ENCODE assay signal across 8 mouse cellular contexts in the genomic region with DNA sequence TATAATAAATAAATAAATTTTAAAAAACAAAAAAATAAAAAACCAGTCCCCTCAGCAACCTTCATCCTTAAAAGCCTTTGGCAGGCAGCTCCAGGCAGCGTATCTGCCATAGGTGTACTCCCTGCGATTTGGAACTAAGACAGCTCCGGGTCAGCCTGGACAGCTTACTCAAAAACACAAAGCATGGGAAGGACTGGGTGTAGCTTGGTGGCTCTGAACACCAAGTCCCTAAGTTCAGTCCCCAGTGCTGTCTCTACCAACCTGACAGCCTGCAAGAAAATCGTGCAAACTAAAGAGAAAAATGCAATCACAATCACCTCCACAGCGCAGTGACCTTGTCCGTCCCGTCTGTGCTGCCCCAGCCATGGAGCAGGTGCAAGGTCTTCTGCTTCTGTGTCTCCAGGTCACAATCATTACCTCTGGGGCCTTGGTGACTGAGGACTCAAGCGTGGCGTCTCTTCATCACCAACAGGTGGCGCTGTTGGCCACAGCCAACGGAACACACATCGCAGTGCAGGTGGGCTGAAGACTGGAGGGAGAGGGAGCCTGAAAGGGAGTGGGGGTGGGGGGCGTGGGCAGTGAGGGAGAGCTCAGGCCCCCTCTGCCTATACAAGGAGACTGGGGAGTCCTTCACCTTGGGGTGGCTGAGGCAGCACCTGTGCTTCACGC. TPM values are rescaled to one million over a fixed set of nuclear protein-coding genes. Genes with fewer than 3 reads are reported as not detected.
DNase-seq lines count a peak whose midpoint lies in the region; ATAC-seq and TF ChIP-seq lines count a peak whose summit lies in the region.

No protein-coding gene starts in this region.

- no peaks in the 10 kb centered on the region for H3K27me3 ChIP-seq in heart, postnatal 0 days (ENCODE audit: control insufficient read depth, insufficient read depth, low read length)
- H3K27me3 ChIP-seq in embryonic facial prominence, embryonic 14.5 days (replicated peaks; ENCODE audit: control insufficient read depth, insufficient read depth, low read length) = no peaks in the 10 kb centered on the region

- H3K36me3 ChIP-seq in heart, postnatal 0 days (replicated peaks; ENCODE audit: control insufficient read depth, insufficient read depth, low read length) = peaks cover 39% of the 10 kb centered on the region
- H3K36me3 ChIP-seq in embryonic facial prominence, embryonic 14.5 days (ENCODE audit: control insufficient read depth, insufficient read depth, low read length) = peaks cover 51% of the 10 kb centered on the region

- H3K4me1 ChIP-seq in heart, postnatal 0 days (ENCODE audit: control insufficient read depth, insufficient read depth) = peaks cover 8% of the 10 kb centered on the region; the same call in 1 of the 2 replicates
- peaks cover 16% of the 10 kb centered on the region for H3K4me1 ChIP-seq in embryonic facial prominence, embryonic 14.5 days (ENCODE audit: control insufficient read depth, insufficient read depth, low read length)

- TF ChIP-seq EP300 in heart, postnatal 0 days (IDR thresholded peaks at IDR 0.05; ENCODE audit: low read depth) = no peak

- H3K27ac ChIP-seq in heart, postnatal 0 days (ENCODE audit: low read depth) = no peak overlapping the region
- no peak overlapping the region for H3K27ac ChIP-seq in embryonic facial prominence, embryonic 14.5 days (replicated peaks; ENCODE audit: low read depth, low read length)

- WGBS in heart, postnatal 0 days = 40% methylated on average over 14 of the region's 14 CpGs
- 38% methylated on average over 14 of the region's 14 CpGs for WGBS in embryonic facial prominence, embryonic 14.5 days

- DNase-seq in heart, postnatal 0 days (ENCODE audit: low spot score) = no peak
- no peak for DNase-seq in heart, postnatal 25 days (ENCODE audit: low spot score)
- peak; percentile 78 to 80 for DNase-seq in B cell, adult 2 months
- DNase-seq in adrenal gland, postnatal 10 days = peak; percentile 62
- DNase-seq in embryonic facial prominence, embryonic 14.5 days (ENCODE audit: low spot score) = peak; percentile 63
- peak; percentile 39 to 51 for DNase-seq in left cerebral cortex, postnatal 25 days (ENCODE audit: low spot score in 2 of 2)
- DNase-seq in thymus, postnatal 0 days (ENCODE audit: low spot score) = peak; percentile 87

- no peaks in the 10 kb centered on the region for H3K9me3 ChIP-seq in heart, postnatal 0 days (replicated peaks; ENCODE audit: control insufficient read depth, low read length)
- no peaks in the 10 kb centered on the region for H3K9me3 ChIP-seq in embryonic facial prominence, embryonic 14.5 days (ENCODE audit: control insufficient read depth, low read length)

- peak; percentile 86 for TF ChIP-seq CTCF in heart, postnatal 0 days (IDR thresholded peaks at IDR 0.05; ENCODE audit: low read depth)

- no peak overlapping the region for H3K9ac ChIP-seq in heart, postnatal 0 days (replicated peaks; ENCODE audit: low read depth, low read length)
- H3K9ac ChIP-seq in embryonic facial prominence, embryonic 14.5 days (ENCODE audit: low read depth, low read length) = no peak overlapping the region

- intact Hi-C loops in heart, postnatal 25 days (cut with DNase I) = no loop called here
- intact Hi-C loops in left cerebral cortex, postnatal 25 days (cut with DNase I) = no loop called here

- H3K4me3 ChIP-seq in heart, postnatal 0 days (ENCODE audit: low read depth, low read length) = no peak overlapping the region
- H3K4me3 ChIP-seq in embryonic facial prominence, embryonic 14.5 days (ENCODE audit: low read depth, low read length) = no peak overlapping the region

- no peak for ATAC-seq in heart, postnatal 0 days (ENCODE audit: insufficient read depth, low read depth)
- ATAC-seq in embryonic facial prominence, embryonic 14.5 days (ENCODE audit: low read depth) = no peak
- peak; percentile 64; the same call in 1 of the 2 replicates for ATAC-seq in neutrophil, adult 5-6 weeks (ENCODE audit: extremely low read depth, insufficient number of reproducible peaks, low FRiP score, poor library complexity, severe bottlenecking)

- no peak overlapping the region for H3K4me2 ChIP-seq in heart, postnatal 0 days (ENCODE audit: low read depth, low read length)
- H3K4me2 ChIP-seq in embryonic facial prominence, embryonic 14.5 days (ENCODE audit: low read depth, low read length) = no peak overlapping the region

RNA-seq across cellular contexts. Expression of a gene that starts 3.4 kb away (rescaled TPM):
- 3.5 and 5.8 TPM in 2 replicates for total RNA-seq in heart, postnatal 0 days (2014; rRNA removed; ENCODE audit: low replicate concordance)
- 2.5 and 2.8 TPM in 2 replicates for polyA plus RNA-seq in heart, postnatal 0 days (2015; fragmentation: Nextera tagmentation; extraction: Ambion mirVana)
- total RNA-seq in heart, postnatal 25 days (2021) = 1 to 10 TPM; 2.4 to 2.8 TPM
- 1 to 10 TPM; 4.7 to 6.7 TPM for total RNA-seq in adrenal gland, postnatal 10 days (2021)
- 8.9 and 9.4 TPM in 2 replicates for polyA plus RNA-seq in embryonic facial prominence, embryonic 14.5 days (2014; fragmentation: Nextera tagmentation; extraction: Ambion mirVana)
- 1 to 10 TPM; 2.9 to 3.1 TPM for total RNA-seq in left cerebral cortex, postnatal 25 days (2021)
- 110 and 136 TPM in 2 replicates for total RNA-seq in neutrophil, adult 5-6 weeks (2017)
- 201 and 234 TPM in 2 replicates for polyA plus RNA-seq in thymus, postnatal 0 days (2015; fragmentation: Nextera tagmentation; extraction: Ambion mirVana)

RNA-seq across cellular contexts. Expression of a gene that starts 27.3 kb away (rescaled TPM):
- 24.1 and 33.0 TPM in 2 replicates for total RNA-seq in heart, postnatal 0 days (2014; rRNA removed; ENCODE audit: low replicate concordance)
- 14.9 and 15.4 TPM in 2 replicates for polyA plus RNA-seq in heart, postnatal 0 days (2015; fragmentation: Nextera tagmentation; extraction: Ambion mirVana)
- 10 to 100 TPM; 11.5 to 12.4 TPM for total RNA-seq in heart, postnatal 25 days (2021)
- 10 to 100 TPM; 31.3 to 39.3 TPM for total RNA-seq in adrenal gland, postnatal 10 days (2021)
- polyA plus RNA-seq in embryonic facial prominence, embryonic 14.5 days (2014; fragmentation: Nextera tagmentation; extraction: Ambion mirVana) = 30.6 and 35.7 TPM in 2 replicates
- total RNA-seq in left cerebral cortex, postnatal 25 days (2021) = 100 to 1,000 TPM; 110 to 113 TPM
- 9.0 and 12.8 TPM in 2 replicates for total RNA-seq in neutrophil, adult 5-6 weeks (2017)
- polyA plus RNA-seq in thymus, postnatal 0 days (2015; fragmentation: Nextera tagmentation; extraction: Ambion mirVana) = 15.0 and 17.8 TPM in 2 replicates

RNA-seq across cellular contexts. Expression of a gene that starts 28.3 kb away (rescaled TPM):
- 6.6 and 23.1 TPM in 2 replicates for total RNA-seq in heart, postnatal 0 days (2014; rRNA removed; ENCODE audit: low replicate concordance)
- 0.99 and 1.4 TPM in 2 replicates for polyA plus RNA-seq in heart, postnatal 0 days (2015; fragmentation: Nextera tagmentation; extraction: Ambion mirVana)
- 10 to 100 TPM; 40.4 to 40.6 TPM for total RNA-seq in heart, postnatal 25 days (2021)
- total RNA-seq in adrenal gland, postnatal 10 days (2021) = 10 to 100 TPM; 29.8 to 30.2 TPM
- polyA plus RNA-seq in embryonic facial prominence, embryonic 14.5 days (2014; fragmentation: Nextera tagmentation; extraction: Ambion mirVana) = 2.9 and 3.0 TPM in 2 replicates
- 10 to 100 TPM; 26.6 to 28.8 TPM for total RNA-seq in left cerebral cortex, postnatal 25 days (2021)
- 12.6 and 19.4 TPM in 2 replicates for total RNA-seq in neutrophil, adult 5-6 weeks (2017)
- polyA plus RNA-seq in thymus, postnatal 0 days (2015; fragmentation: Nextera tagmentation; extraction: Ambion mirVana) = 2.3 and 3.0 TPM in 2 replicates

Comparison
In these comparisons a context has a peak if more than half of its experiments do, and no peak if none do; other contexts are left out.
1. DNase-seq: peak in B cell, adult 2 months (2 of 2), adrenal gland, postnatal 10 days (single experiment), embryonic facial prominence, embryonic 14.5 days (single experiment), left cerebral cortex, postnatal 25 days (2 of 2) and thymus, postnatal 0 days (single experiment); none in heart, postnatal 0 days (single experiment) and heart, postnatal 25 days (single experiment).
2. RNA of a gene that starts 3.4 kb away (total RNA-seq): 110 to 136 TPM in neutrophil, adult 5-6 weeks; 4.7 to 6.7 TPM in adrenal gland, postnatal 10 days, 3.5 to 5.8 TPM in heart, postnatal 0 days, 2.9 to 3.1 TPM in left cerebral cortex, postnatal 25 days and 2.4 to 2.8 TPM in heart, postnatal 25 days; every median in the first group is over 10 times any median in the second.